Mouse (Mus musculus) yolk sac, embryonic 10.5 days (tissue): Measurements from ENCODE around the gene Polrmt.

ENCODE experiments used
- DNase-seq: peaks from one replicate; pipeline ENCODE4 v3.0.0-alpha.2; 2017; ENCODE audit warnings: low spot score

Polrmt gene

GRCm38 (mm10) chr10:79688720-79689119, 57.7 kb downstream of the Polrmt start, which contains the start of gene Gzmm:
Gene Gzmm, plus strand, starts transcription at chr10:79689020.
- no peak for DNase-seq

GRCm38 (mm10) chr10:79687513-79687912, 58.9 kb downstream of the Polrmt start:
- no peak for DNase-seq

- no peak for DNase-seq
Measured at GRCm38 (mm10) chr10:79686691-79687090, 59.7 kb downstream of the Polrmt start.

- DNase-seq = no peak
Measured at GRCm38 (mm10) chr10:79686219-79686618, 60.2 kb downstream of the Polrmt start.
